Mouse (Mus musculus) telencephalon, adult 2 months (tissue): Measurements from ENCODE around the gene BC048562.

Experiments
- DNase-seq: peaks from one replicate; pipeline ENCODE4 v3.0.0-alpha.2; 2011; ENCODE audit warnings: low read depth, low spot score

The BC048562 gene

GRCm38 (mm10) chr9:108436182-108436581 lies at the start of gene BC048562:
Gene BC048562 (plus strand): TSS chr9:108436482.
- no peak for DNase-seq

DNA sequence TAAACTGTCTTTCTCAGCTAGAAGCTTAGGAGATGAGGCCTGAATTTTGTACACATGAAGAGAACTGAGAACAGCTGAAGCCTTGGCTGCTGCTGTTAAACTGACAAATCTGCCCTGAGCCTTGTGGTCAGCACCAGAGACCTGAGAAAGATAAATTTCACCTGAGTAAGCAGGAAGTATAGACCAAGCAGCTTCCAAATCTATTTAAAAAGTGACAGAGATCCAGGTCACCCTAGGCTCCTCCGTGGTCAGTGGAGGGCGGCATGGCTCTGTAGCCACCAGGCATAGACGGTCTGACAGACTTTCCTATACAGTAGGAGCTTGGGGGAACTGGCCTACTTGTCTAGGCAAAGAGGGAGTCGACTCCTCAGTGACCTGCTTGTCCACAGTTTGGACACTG lies 49.5 kb upstream of the BC048562 start:
- no peak for DNase-seq

- DNase-seq, result no peak
Measured at GRCm38 (mm10) chr9:108388601-108389000, 47.7 kb upstream of the BC048562 start.

DNA sequence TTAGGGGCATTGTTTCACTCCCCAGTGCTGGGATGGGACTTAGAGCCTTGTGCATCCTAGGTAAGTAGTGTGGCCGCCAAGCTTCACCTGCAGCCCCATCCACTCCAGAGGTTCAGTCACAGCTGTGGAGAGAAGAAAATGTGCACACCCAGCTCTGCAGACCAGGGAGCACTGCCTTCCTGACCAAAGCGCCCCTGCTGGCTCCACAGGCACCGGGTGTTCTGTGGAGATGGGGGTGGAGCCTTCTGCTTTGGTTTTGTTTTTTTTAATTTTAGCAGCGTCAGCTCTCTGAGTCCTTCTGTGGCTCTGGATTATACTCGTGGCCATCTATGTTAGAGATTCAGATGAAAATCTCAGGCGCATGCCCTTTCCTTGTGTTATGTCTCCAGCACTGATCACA lies 47.1 kb upstream of the BC048562 start:
- DNase-seq, result no peak

DNA sequence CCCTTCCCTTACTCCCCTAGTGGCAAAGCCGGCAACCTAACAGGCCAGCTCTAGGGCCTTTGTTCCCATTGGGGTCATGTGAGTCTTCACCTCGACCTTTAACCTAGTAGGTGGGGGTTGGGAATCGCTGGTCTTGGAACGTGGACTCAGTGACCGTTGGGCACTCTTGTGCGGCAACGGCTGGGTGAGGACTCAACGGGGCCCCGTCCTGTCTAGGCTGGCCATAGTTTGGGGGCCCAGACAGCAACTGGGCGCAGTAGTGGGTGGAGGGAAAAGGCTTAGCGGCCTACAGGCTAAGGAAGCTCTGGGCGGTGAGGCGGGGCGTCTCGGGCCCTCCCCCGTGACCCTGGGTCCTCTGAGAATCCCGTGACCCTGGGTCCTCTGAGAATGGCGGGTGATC lies 43.6 kb upstream of the BC048562 start, which contains the start of gene 1700102P08Rik:
Gene 1700102P08Rik, plus strand, starts transcription at position 130 of the 400 bp plus-strand sequence.
- no peak for DNase-seq

GRCm38 (mm10) chr9:108394191-108394590 lies 42.1 kb upstream of the BC048562 start:
- no peak for DNase-seq

DNA sequence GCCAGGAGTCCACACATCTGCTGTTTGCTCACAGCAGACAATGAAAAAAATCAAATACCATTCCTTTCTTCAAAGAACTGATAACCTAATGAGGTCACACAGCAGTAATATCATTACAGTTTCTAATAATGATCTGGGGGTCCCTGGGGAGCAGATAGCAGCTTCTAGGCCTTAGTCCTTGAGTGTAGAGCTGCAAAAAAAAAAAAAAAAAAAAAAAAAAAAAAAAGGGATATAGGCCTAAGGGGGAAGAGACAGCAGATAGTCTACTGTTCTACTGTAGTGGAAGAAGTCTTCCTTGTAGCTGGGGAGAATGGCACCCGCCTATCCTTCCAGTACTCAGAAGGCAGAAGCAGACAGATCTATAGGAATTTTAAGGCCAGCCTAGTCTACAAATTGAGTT lies 40.9 kb upstream of the BC048562 start:
- DNase-seq, result no peak

- DNase-seq, result no peak
Measured at GRCm38 (mm10) chr9:108398324-108398723, 38.0 kb upstream of the BC048562 start.

DNA sequence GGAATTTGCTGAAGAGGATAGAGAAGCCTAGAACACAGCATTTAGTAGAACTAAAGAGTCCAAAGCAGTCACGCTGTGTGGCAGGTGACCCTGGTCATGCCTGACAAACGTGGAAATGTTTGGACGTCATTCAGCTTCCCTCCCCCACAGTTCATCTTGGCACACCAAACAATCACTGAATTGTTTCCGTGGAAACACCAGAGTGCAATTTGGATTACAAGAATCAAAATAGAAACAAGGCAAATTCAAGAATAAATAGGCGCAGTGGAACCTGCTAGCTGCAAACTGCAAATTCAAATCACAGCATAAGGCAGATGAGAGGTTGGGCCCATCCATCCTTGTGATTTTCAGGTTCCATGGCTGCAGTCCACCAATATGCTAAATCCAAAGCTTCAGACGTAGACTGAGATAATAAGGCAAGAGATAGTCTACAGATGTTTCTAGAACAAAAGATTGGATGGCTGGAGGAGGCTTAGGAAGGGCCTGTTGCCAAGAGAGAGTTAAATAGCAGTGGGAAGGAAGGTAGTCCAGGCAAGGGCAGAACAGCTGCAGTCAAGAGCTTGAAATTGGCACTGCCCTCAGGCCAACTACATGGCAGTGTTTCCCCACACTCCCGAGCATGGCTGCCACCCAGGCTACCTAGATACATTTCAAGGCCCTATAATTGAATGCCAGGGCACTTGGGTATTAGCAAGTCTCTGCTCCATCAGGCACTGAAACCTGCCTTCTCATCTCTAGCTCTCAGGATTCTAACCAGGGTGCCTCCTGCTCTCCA lies 34.9 kb upstream of the BC048562 start:
- DNase-seq, result peak; percentile 77

GRCm38 (mm10) chr9:108403081-108403480 lies 33.2 kb upstream of the BC048562 start:
- peak; percentile 80 for DNase-seq

GRCm38 (mm10) chr9:108404451-108404850 lies 31.8 kb upstream of the BC048562 start:
- DNase-seq, result no peak

DNA sequence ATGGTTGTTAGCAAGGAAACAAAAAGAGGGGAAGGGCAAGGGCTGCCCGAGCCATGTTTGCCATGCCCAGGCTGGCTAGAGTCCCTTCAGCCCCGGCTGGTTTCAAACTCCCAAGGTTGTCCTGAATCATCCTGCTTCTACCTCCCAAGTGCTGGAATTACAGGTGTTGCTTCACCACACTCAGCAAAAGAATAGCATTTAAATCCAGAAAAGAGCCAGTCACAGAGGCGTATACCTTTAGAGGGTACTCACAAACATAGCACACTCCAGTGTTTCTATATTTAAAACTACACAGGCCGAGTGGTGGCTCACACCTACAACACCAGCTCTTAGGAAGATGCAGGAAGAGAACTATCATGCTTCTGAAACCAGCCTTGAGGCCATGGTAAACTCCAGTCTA lies 26.7 kb upstream of the BC048562 start:
- DNase-seq, result no peak

- DNase-seq, result peak; percentile 89
Measured at GRCm38 (mm10) chr9:108411381-108411942, 24.8 kb upstream of the BC048562 start.

DNA sequence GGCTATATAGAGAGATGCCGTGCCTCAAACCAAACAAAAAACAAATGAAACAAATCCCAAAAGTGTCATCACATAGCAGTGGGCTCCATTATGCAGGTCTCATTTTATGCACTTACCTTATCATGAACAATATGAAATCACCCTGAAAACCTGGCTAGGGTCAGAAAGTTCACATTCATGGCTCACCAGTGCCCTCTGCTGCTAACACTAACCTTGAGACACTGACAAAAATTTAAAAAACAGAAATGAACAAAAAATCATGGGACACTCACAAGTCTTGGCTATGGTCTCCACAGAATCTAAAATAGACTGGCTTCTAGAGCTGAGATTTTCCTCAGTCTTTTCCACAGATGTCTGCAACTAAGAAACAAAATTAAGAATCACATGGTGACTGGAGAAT lies 24.1 kb upstream of the BC048562 start:
- DNase-seq, result no peak

- no peak for DNase-seq
Measured at GRCm38 (mm10) chr9:108428384-108428783, 7.9 kb upstream of the BC048562 start, which contains the start of gene Ccdc36. Gene Ccdc36 (minus strand): TSS chr9:108428484.

DNA sequence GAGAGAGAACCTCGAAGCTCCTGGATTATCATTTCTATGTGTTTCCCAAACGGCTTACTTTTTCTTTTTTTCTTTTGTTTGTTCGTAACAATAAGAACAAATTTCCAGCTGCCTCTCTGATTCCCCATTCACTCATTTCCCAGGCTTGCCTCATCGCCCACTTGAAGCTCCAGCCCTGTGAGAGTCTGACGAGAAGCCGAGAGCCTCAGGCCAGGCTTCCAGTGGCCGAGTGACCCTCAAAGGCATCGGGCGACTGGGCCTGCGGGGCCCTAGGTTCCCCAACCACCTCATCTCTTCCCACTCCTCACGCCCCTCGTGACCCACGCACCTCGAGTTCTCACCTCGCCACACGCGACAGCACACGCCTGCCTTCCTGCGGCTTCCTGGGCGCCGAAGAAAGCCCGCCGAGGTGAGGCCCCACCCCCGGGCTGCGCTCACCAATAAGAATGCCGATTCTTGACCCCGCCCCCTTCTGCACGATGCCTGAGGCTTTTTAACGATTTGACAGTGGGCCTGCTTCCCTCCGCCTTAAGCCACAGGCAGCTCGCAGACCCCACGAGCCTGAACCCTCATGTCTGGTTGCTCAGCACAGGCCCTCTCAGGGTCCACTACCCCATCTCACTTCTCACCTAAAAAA lies 4.7 kb upstream of the BC048562 start:
- DNase-seq, result no peak

DNA sequence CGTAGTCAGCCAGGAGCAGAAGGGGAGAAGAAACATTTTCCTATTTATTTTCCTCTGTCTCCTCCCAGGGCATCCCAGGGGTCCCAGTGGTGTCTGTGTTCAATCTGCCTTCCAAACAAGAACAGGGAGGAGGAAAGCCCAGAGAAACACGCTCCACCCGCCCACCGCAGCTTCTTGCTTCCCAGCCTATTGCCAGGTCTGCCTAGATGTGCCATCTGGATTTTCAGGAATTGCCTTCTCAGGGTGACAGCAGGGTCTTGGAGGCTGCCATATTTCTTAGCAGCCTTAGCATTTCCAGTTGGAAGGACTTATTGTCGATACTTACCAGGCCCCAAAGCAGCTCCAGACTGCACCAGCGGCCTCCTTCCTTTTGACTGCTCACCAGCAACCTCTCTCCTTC lies 2.9 kb downstream of the BC048562 start:
- no peak for DNase-seq

DNA sequence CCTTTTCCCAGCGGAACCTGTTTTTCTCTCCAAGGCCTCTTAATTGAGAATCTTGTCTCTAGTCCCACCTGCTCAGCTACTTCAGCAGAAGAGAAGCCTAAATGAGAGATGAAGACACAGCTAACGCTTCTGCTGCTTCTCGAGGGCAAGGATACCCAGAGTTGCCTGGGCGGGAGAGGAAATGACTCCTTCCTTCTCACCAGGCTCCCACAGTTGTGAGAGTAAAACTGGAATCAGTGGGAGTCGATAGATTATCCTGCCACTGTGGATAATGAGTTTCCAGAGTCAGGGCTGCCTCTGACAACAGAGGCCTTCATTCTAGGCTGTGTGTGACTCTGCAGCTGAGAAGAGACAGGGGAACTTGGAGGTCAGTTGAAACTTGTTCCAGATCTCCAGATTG lies 4.2 kb downstream of the BC048562 start:
- DNase-seq, result no peak

DNA sequence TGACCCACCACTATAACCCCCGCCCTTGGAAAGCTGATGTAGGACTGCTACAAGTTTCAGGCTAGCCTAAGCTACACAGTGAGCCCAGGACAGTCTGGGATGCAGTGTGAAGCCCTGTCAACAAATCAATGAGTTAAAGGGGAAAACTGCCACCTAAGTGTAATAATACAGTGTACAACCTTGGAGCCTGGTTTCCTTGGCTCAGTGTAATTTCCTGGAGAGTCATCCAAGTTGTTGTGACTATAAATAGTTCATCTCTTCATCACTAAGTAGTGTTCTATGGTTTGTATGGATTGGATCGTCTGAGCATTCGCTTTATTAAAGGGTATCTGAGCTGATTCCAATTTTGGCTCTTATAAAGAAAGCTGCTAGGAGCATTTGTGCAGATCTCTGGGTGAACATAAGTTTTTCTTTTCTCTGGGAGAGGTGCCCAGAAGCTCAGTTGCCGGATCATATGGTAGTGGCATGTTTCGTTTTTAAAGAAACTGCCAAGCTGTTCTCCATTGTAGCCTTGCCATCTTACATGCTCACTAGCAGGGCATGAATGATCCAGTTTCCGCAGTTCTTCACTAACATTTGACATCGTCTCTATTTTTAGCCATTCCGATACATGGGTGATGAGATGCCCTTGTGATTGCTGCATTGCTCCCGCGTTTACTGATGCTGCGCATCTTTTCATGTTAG lies 5.1 kb downstream of the BC048562 start:
- peak; percentile 90 for DNase-seq

DNA sequence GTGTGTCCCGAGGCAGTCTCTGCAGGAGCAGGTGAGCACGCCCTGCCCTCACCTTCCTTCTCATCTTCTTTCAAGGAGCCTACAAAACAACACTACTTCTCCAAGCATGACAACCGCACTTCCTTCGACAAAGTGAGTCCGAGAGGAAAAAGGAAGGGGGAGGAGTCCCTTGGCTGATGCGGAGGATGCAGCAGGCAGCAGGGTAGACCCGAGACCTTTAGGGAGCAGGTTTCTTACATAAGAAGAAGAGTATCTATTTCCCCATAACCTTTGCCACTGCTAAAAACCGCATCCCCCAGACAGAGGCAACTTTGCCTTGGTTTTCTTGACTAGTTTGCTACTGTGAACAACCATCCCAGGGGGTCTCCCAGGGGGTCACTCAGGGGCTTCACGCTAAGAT lies 8.8 kb downstream of the BC048562 start:
- DNase-seq, result no peak

GRCm38 (mm10) chr9:108449860-108450259 lies 13.6 kb downstream of the BC048562 start:
- DNase-seq, result no peak
